Mouse (Mus musculus): ENCODE measurements around the gene Cox20. TPM values are rescaled to one million over a fixed set of nuclear protein-coding genes. Genes with fewer than 3 reads are reported as not detected.

Gene Cox20
- polyA plus RNA-seq, 1 experiment from 2014 or later, result 110 TPM

GRCm38 (mm10) chr1:178369272-178369651, 50.3 kb downstream of the Cox20 start:
- WGBS, result under 1% methylated on average over 11 of the region's 11 CpGs
- no peaks in the 10 kb centered on the region for H3K27me3 ChIP-seq (ENCODE audit: control insufficient read depth, insufficient read depth, low read length)

More at GRCm38 (mm10) chr1:178369272-178369651, 50.3 kb downstream of the Cox20 start:
- peak overlapping the region; percentile 38 for H3K4me3 ChIP-seq (ENCODE audit: low read depth, low read length)
- peaks cover 2% of the 10 kb centered on the region; the same call in 1 of the 2 replicates for H3K4me1 ChIP-seq (ENCODE audit: control insufficient read depth, insufficient read depth, low read length)
- H3K4me2 ChIP-seq (ENCODE audit: low read depth, severe bottlenecking), result peak overlapping the region; percentile 81
- DNase-seq (ENCODE audit: low spot score) (peak; percentile 58), ATAC-seq (ENCODE audit: insufficient number of reproducible peaks, low FRiP score, low TSS enrichment, low read depth) (peak; percentile 65; the same call in 1 of the 2 replicates)
- H3K9ac ChIP-seq (ENCODE audit: low read length), result peak overlapping the region; percentile 68
- no peaks in the 10 kb centered on the region for H3K36me3 ChIP-seq (ENCODE audit: control insufficient read depth, insufficient read depth, low read length)
- H3K9me3 ChIP-seq (ENCODE audit: control insufficient read depth, low read length), result no peaks in the 10 kb centered on the region
- no peak overlapping the region for H3K27ac ChIP-seq (replicated peaks; ENCODE audit: low read depth, low read length)

Small RNAs within 50 kb of the gene (microRNA-seq; reads per million reads assigned to microRNA genes)
- not detected for gene Gm27458

Other genes starting within 250 kb of the Cox20 start
- gene Desi2, start 131.7 kb upstream of the Cox20 start, polyA plus RNA-seq (2014; fragmentation: Nextera tagmentation; extraction: Ambion mirVana), result 14.7 and 15.6 TPM in 2 replicates
- gene Hnrnpu, start 18.7 kb downstream of the Cox20 start, polyA plus RNA-seq (2014; fragmentation: Nextera tagmentation; extraction: Ambion mirVana), result 842 and 961 TPM in 2 replicates
- gene Efcab2, start 87.0 kb downstream of the Cox20 start, polyA plus RNA-seq (2014; fragmentation: Nextera tagmentation; extraction: Ambion mirVana), result 4.6 and 5.4 TPM in 2 replicates
- gene Kif26b, start 210.0 kb downstream of the Cox20 start, polyA plus RNA-seq (2014; fragmentation: Nextera tagmentation; extraction: Ambion mirVana), result 23.7 and 29.7 TPM in 2 replicates

Data from limb, embryonic 11.5 days (tissue).